Mouse (Mus musculus) liver, embryonic 13.5 days (tissue): ENCODE results near the gene Thra. TPM values are rescaled to one million over a fixed set of nuclear protein-coding genes. Genes with fewer than 3 reads are reported as not detected.
"Not testable (repeated sequence)": the region's sequence is repeated elsewhere in the genome, so short reads cannot be mapped to it uniquely, and the experiment has no call there.

Experiments used
- ATAC-seq: fragments of 200-750 bp; cut with Nextera tagmentation; 2 replicates; pipeline ENCODE4 v1.8.0; 2017; ENCODE audit warnings: low read depth, mild to moderate bottlenecking, moderate number of reproducible peaks, moderate library complexity
- DNase-seq: peaks from one replicate; pipeline ENCODE4 v3.0.0; 2022
- H3K27ac ChIP-seq: fragments of 300-500 bp; sonication (generic); 2 replicates; pipeline ENCODE4 v1.5.1; 2015; ENCODE audit warnings: moderate library complexity, mild to moderate bottlenecking, inconsistent platforms
- H3K27me3 ChIP-seq: fragments of 300-500 bp; sonication (generic); 2 replicates; pipeline ENCODE4 v1.6.1; 2015; ENCODE audit warnings: mild to moderate bottlenecking, inconsistent platforms
- H3K36me3 ChIP-seq: fragments of 300-500 bp; sonication (generic); 2 replicates; pipeline ENCODE4 v1.6.1; 2015; ENCODE audit warnings: mild to moderate bottlenecking, inconsistent platforms
- H3K4me1 ChIP-seq: fragments of 300-500 bp; sonication (generic); replicated peaks from 2 replicates; pipeline ENCODE4 v1.6.1; 2015; ENCODE audit warnings: inconsistent platforms
- H3K4me2 ChIP-seq: fragments of 300-500 bp; sonication (generic); 2 replicates; pipeline ENCODE4 v1.6.1; 2015; ENCODE audit warnings: inconsistent platforms, mild to moderate bottlenecking, moderate library complexity
- H3K4me3 ChIP-seq: fragments of 300-500 bp; sonication (generic); replicated peaks from 2 replicates; pipeline ENCODE4 v1.5.1; 2015; ENCODE audit warnings: mild to moderate bottlenecking, inconsistent platforms
- H3K9ac ChIP-seq: fragments of 300-500 bp; sonication (generic); 2 replicates; pipeline ENCODE4 v1.6.1; 2015; ENCODE audit warnings: mild to moderate bottlenecking, inconsistent platforms
- H3K9me3 ChIP-seq: fragments of 300-500 bp; sonication (generic); replicated peaks from 2 replicates; pipeline ENCODE4 v1.6.1; 2016; ENCODE audit warnings: inconsistent platforms
- WGBS: fragments of 180-500 bp; shearing (Covaris S2); methylation state at CpG from one replicate; pipeline ENCODE4 v1.1.7; 2015; ENCODE audit not compliant: insufficient replicate concordance; 5-methylcytosine and 5-hydroxymethylcytosine counted together
- polyA plus RNA-seq: library from polyadenylated mRNA; unstranded; fragments of >200 nt; fragmentation: Nextera tagmentation; extraction: Ambion mirVana; gene quantifications from 2 replicates; pipeline ENCODE4 v1.2.1, GENCODE M21; 2015

The Thra gene
- polyA plus RNA-seq, 1 experiment from 2014 or later = 8.8 TPM

DNA sequence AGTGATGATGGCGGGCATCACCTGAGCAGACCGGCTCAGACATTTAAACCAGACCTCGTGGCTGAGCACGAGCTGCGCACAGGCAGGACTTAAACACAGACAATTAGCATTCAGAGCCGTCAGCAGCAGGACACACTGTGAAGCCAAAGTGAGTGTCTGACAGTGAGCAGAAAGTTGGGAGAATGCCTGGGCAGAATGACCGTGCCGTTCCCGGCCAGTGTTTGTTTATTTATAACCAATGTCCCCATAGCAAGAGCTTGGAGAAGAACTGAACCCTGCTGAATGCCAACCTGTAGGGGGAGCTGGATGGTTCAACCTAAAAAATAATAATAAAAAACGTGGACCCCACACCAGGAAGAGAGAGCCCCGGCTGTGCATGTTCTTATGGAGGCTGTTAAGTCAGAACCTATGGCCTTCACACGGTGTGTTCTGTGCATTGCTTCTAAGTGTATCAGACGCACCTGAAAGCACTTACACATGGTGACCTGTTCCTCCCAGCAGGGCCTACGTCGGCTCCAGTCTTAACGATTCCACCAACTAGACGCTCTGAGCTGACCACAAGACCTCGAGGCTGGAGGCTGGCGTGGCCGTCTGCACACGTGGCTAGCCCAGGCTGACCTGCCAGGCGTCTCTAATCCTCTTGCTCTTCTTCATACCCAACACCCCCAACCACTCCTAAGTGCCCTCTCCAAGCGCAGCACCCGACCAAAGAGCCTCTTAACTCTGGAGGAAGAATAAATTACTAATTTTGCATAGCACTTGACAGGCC lies 18.8 kb upstream of the Thra start:
- DNase-seq (no peak), ATAC-seq (no peak)
- Histone ChIP-seq H3K9me3 (no peaks in the 10 kb centered on the region), H3K4me3 (no peak overlapping the region), H3K9ac (no peak overlapping the region), H3K27ac (no peak overlapping the region), H3K36me3 (peaks cover 37% of the 10 kb centered on the region), H3K4me1 (peaks cover 36% of the 10 kb centered on the region), H3K27me3 (no peaks in the 10 kb centered on the region), H3K4me2 (no peak overlapping the region)
- WGBS = 75% methylated on average over 24 of the region's 24 CpGs

GRCm38 (mm10) chr11:98723098-98723497 lies 17.3 kb upstream of the Thra start:
- WGBS = 64% methylated on average over 7 of the region's 7 CpGs
- Histone ChIP-seq H3K27me3 (no peaks in the 10 kb centered on the region), H3K9ac (no peak overlapping the region), H3K4me3 (no peak overlapping the region), H3K4me1 (peaks cover 35% of the 10 kb centered on the region), H3K4me2 (no peak overlapping the region), H3K9me3 (no peaks in the 10 kb centered on the region), H3K36me3 (peaks cover 31% of the 10 kb centered on the region), H3K27ac (no peak overlapping the region)
- DNase-seq (no peak), ATAC-seq (no peak)

DNA sequence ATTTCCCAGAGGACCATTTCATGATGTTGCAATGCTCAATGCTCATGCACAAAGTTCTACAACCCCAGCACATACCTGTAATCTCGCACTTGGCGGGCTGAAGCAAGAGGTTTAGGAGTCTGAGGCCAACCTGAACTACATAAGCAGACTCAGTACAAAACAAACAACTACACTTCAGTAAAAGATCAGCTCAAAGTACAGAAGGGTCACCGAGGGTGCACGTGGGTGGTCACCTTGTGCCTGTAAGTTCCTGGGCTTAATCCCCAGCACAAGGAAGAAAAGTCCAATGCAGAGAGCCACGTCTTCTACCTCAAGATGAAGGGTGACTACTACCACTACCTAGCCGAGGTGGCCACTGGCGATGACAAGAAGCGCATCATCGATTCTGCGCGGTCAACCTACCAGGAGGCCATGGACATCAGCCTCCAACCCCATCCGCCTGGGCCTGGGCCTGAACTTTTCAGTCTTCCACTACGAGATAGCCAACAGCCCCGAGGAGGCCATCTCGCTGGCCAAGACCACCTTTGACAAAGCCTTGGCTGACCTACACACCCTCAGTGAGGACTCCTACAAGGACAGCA lies 14.4 kb upstream of the Thra start:
- Histone ChIP-seq H3K9me3 (no peaks in the 10 kb centered on the region), H3K4me2 (no peak overlapping the region), H3K4me1 (peaks cover 29% of the 10 kb centered on the region), H3K27ac (no peak overlapping the region), H3K36me3 (peaks cover 27% of the 10 kb centered on the region), H3K27me3 (no peaks in the 10 kb centered on the region), H3K9ac (no peak overlapping the region), H3K4me3 (no peak overlapping the region)
- DNase-seq (no peak), ATAC-seq (no peak)
- 86% methylated on average over 15 of the region's 15 CpGs for WGBS

GRCm38 (mm10) chr11:98729119-98729588 lies 11.3 kb upstream of the Thra start, which contains the start of gene Med24:
TSS of gene Med24 (minus strand) at chr11:98729435.
- ATAC-seq = peak; percentile 96
- peaks cover 2% of the 10 kb centered on the region; the same call in 1 of the 2 replicates for H3K9me3 ChIP-seq

DNA sequence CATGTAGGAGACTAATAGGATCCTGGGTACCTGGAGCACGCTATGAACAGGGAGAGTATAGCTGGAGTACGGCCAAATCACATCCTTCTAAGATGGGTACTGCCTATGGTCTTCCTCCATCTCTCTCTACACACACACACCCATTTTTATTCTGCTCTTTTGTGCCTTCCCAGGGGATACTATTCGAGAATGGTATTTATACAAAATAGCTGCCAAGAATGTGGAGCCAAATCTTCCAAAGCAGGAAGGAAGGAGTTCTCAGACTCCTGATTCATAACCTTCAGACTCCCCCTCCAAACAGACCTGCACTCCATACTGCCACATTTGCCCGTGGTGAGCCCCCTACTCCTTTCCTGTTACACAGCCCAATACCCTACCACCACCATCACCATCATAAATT lies 9.7 kb upstream of the Thra start:
- DNase-seq = no peak
- no peak for ATAC-seq
- Histone ChIP-seq H3K4me1 (peaks cover 20% of the 10 kb centered on the region), H3K27me3 (no peaks in the 10 kb centered on the region), H3K36me3 (peaks cover 12% of the 10 kb centered on the region), H3K4me3 (no peak overlapping the region), H3K27ac (no peak overlapping the region), H3K9me3 (peaks cover 5% of the 10 kb centered on the region; the same call in 1 of the 2 replicates), H3K4me2 (no peak overlapping the region), H3K9ac (no peak overlapping the region)
- WGBS = 55% methylated on average over 4 of the region's 4 CpGs

More at GRCm38 (mm10) chr11:98729119-98729588, 11.3 kb upstream of the Thra start, which contains the start of gene Med24:
- Histone ChIP-seq H3K27me3 (no peaks in the 10 kb centered on the region), H3K9ac (peak within 1 kb of the TSS; percentile 75), H3K4me1 (peaks cover 20% of the 10 kb centered on the region), H3K4me3 (peak within 1 kb of the TSS; percentile 71), H3K36me3 (peaks cover 26% of the 10 kb centered on the region), H3K4me2 (peak within 1 kb of the TSS; percentile 87), H3K27ac (peak within 1 kb of the TSS; percentile 66)
- DNase-seq = peak; percentile 80
- under 1% methylated on average over 16 of the region's 16 CpGs for WGBS

- H3K27me3 ChIP-seq = no peaks in the 10 kb centered on the region
- 70% methylated on average over 5 of the region's 5 CpGs for WGBS
- no peak for DNase-seq
- no peak overlapping the region for H3K4me2 ChIP-seq
- H3K9me3 ChIP-seq = peaks cover 5% of the 10 kb centered on the region; the same call in 1 of the 2 replicates
- H3K4me3 ChIP-seq = no peak overlapping the region
- H3K27ac ChIP-seq = no peak overlapping the region
- ATAC-seq = no peak
- no peak overlapping the region for H3K9ac ChIP-seq
- H3K4me1 ChIP-seq = peaks cover 16% of the 10 kb centered on the region
- peaks cover 8% of the 10 kb centered on the region for H3K36me3 ChIP-seq
Measured at GRCm38 (mm10) chr11:98731134-98731533, 9.3 kb upstream of the Thra start.

GRCm38 (mm10) chr11:98734020-98734419 lies 6.4 kb upstream of the Thra start:
- Histone ChIP-seq H3K9ac (no peak overlapping the region), H3K9me3 (peaks cover 5% of the 10 kb centered on the region; the same call in 1 of the 2 replicates), H3K36me3 (no peaks in the 10 kb centered on the region), H3K4me1 (peaks cover 19% of the 10 kb centered on the region), H3K4me2 (no peak overlapping the region), H3K27me3 (no peaks in the 10 kb centered on the region), H3K4me3 (no peak overlapping the region), H3K27ac (no peak overlapping the region)
- ATAC-seq (no peak), DNase-seq (no peak)
- 61% methylated on average over 3 of the region's 3 CpGs for WGBS

GRCm38 (mm10) chr11:98735111-98735510 lies 5.3 kb upstream of the Thra start:
- no peak overlapping the region for H3K4me3 ChIP-seq
- no peak overlapping the region for H3K4me2 ChIP-seq
- no peak overlapping the region for H3K27ac ChIP-seq
- ATAC-seq (no peak), DNase-seq (no peak)
- H3K9ac ChIP-seq = no peak overlapping the region
- H3K4me1 ChIP-seq = peaks cover 25% of the 10 kb centered on the region
- H3K36me3 ChIP-seq = no peaks in the 10 kb centered on the region
- no peaks in the 10 kb centered on the region for H3K27me3 ChIP-seq
- peaks cover 5% of the 10 kb centered on the region; the same call in 1 of the 2 replicates for H3K9me3 ChIP-seq
- WGBS = 83% methylated on average over 4 of the region's 4 CpGs

GRCm38 (mm10) chr11:98736176-98736575 lies 4.3 kb upstream of the Thra start:
- no peak overlapping the region for H3K4me3 ChIP-seq
- ATAC-seq = no peak
- WGBS = 83% methylated on average over 1 of the region's 1 CpGs

GRCm38 (mm10) chr11:98737220-98737619 lies 3.2 kb upstream of the Thra start:
- not testable (repeated sequence) for H3K4me2 ChIP-seq, H3K27ac ChIP-seq, H3K9me3 ChIP-seq, H3K9ac ChIP-seq, H3K27me3 ChIP-seq, ATAC-seq, H3K4me3 ChIP-seq, DNase-seq, H3K36me3 ChIP-seq
- 58% methylated on average over 2 of the region's 2 CpGs for WGBS
- H3K4me1 ChIP-seq = peaks cover 39% of the 10 kb centered on the region

More at GRCm38 (mm10) chr11:98736176-98736575, 4.3 kb upstream of the Thra start:
- Histone ChIP-seq H3K9ac (no peak overlapping the region), H3K27me3 (no peaks in the 10 kb centered on the region), H3K27ac (no peak overlapping the region), H3K9me3 (peaks cover 5% of the 10 kb centered on the region; the same call in 1 of the 2 replicates), H3K4me1 (peaks cover 35% of the 10 kb centered on the region), H3K36me3 (no peaks in the 10 kb centered on the region), H3K4me2 (no peak overlapping the region)
- no peak for DNase-seq

- whole genome bisulfite sequencing = 43% methylated on average over 4 of the region's 4 CpGs
- no peaks in the 10 kb centered on the region for H3K27me3 ChIP-seq
- H3K36me3 ChIP-seq = no peaks in the 10 kb centered on the region
- ATAC-seq = no peak
- no peak overlapping the region for H3K4me3 ChIP-seq
- H3K9ac ChIP-seq = peak overlapping the region; percentile 42; the same call in 1 of the 2 replicates
- H3K27ac ChIP-seq = peak overlapping the region; percentile 56
- peaks cover 52% of the 10 kb centered on the region for H3K4me1 ChIP-seq
- no peak for DNase-seq
- H3K4me2 ChIP-seq = peak overlapping the region; percentile 41
- H3K9me3 ChIP-seq = peaks cover 5% of the 10 kb centered on the region; the same call in 1 of the 2 replicates
Measured at GRCm38 (mm10) chr11:98738428-98738911, 2.0 kb upstream of the Thra start.
